Mouse (Mus musculus): ENCODE results near the gene Atp6v0e2.

GRCm38 (mm10) chr6:48565693-48566310 lies 28.4 kb downstream of the Atp6v0e2 start:
- no peak for TF ChIP-seq CTCF (IDR thresholded peaks at IDR 0.05; ENCODE audit: low read depth, low read length)
- TF ChIP-seq GATA1 (IDR thresholded peaks at IDR 0.05; ENCODE audit: borderline replicate concordance, low read length), result no peak
- no peak for TF ChIP-seq POLR2AphosphoS5 (IDR thresholded peaks at IDR 0.05; ENCODE audit: insufficient replicate concordance, low read depth, low read length)
- TF ChIP-seq TAL1 (conservative IDR thresholded peaks at IDR 0.05; ENCODE audit: low read depth, low read length), result no peak
